Mouse (Mus musculus): ENCODE results near the gene Sgip1.

The Sgip1 gene

DNA sequence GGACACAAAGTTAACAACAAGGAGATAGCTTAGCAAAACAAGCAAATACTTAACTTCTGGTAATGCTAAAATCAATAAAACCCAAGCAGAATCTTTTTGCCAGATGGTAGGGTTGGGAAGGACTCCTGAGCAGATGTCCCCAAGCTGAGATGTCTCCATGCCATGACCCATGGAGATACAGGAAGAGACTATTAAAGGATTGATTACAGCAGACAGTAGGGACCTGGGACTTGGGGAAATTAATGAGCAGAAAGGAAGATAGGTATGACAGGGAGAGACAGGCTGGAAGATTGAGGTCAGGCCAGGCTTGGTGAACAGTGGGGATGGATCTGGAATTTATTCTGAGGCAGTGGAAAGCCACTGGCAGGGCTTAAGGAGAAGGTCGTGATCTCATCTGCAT, 33.5 kb downstream of the Sgip1 start:
- no peak for DNase-seq (ENCODE audit: extremely low read depth, low read depth, low spot score)

DNA sequence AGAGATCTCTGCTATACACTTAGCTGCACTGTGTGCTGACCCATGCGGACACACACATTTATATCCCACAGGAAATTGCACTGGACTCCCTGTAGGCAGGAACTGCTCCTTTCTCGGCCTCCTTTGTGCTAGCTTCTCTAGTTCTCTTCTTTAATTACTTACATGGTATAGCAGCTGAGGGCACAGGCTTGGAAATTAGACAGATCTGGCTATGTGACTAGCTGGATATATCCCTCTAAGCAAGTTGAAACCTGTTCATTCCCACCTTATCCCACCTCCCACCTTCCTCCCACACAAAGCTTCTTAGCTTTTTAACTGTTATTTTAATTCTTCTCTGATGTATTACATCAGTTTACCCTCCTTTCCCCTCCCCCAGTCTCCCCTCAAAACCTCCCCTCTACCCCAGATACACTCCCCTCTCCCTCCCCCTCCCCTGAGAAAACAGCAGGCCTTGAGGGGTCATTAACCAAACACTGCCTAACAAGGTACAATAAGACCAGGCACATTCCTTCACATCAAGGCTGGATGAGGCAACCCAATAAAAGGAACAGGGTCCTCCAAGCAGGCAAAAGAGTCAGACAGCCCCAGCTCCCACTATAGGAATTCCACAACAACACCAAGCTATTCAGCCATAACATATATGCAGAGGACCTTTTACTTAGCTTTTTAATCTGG, 34.6 kb downstream of the Sgip1 start:
- DNase-seq (ENCODE audit: extremely low read depth, low read depth, low spot score), result no peak

DNA sequence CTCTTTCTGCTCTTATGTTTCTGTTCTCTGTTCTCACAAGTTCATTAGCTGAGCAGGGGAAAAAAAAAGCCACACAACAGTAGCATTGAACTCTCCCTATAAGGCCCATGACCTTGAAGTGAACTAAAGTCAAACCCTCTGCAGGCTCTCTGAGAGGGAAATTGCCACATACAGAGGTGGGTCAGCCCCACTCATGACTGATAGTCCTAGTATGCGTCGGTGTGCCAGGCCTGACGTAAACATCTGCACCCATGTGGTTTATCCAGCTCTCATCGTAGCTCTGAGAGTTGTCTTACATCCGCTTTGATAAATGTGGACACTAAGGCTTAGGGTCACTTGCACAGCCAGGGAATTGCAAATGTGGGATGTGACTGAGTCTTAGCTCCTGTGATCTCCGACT, 38.8 kb downstream of the Sgip1 start:
- DNase-seq (ENCODE audit: extremely low read depth, low read depth, low spot score), result no peak

DNA sequence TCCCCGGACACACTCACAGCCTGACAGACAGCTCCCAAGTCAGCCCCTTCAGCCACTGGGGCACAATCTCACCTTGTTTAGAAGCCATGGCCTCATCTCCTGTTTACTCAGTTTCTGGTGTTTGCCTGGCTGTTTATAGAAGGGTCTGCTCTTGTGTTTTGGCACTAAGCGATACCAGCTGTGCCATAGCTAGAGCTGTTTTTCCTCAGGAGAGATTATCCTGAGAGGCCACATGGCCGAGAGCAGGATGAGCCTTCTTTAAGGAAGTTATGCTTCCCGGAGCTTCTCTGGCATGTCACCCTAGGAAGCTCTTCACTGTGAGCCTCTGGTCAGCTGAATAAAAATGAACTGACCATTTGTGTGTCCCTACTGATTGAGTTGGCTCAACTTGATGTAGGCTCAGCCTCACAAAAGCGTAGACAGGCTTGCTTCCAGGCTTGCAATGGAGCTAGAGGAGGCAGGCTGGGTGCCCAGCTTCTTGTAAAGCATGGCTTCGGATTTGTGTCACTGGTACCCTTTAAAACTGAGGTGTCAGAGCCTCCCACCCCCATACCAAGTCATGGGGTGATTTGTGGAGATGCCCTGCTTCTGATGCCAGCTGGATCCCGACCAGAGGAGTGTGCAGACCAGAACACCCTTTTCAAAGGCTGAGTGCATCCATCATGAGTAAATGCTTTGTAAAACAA, 42.1 kb downstream of the Sgip1 start:
- DNase-seq (ENCODE audit: extremely low read depth, low read depth, low spot score), result no peak

DNA sequence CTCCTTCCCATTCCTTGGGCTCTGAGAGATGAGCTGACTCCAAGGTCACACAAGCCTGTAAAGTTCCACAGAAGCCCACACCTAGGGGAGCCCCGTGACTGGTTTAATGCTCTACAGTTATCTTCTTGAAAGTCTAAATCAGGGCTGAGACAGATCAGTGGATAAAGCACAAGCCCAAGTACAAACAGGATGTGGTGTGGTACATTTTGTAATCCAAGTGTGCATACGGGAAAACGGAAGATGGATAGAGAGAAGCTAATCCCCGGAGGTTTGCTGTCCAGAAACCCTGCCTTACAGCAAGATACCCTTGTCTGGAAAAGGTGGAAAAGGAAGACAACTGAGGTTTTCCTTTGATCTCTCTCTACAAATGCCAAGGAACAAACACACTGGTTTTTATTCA, 44.1 kb downstream of the Sgip1 start:
- no peak for DNase-seq (ENCODE audit: extremely low read depth, low read depth, low spot score)

DNA sequence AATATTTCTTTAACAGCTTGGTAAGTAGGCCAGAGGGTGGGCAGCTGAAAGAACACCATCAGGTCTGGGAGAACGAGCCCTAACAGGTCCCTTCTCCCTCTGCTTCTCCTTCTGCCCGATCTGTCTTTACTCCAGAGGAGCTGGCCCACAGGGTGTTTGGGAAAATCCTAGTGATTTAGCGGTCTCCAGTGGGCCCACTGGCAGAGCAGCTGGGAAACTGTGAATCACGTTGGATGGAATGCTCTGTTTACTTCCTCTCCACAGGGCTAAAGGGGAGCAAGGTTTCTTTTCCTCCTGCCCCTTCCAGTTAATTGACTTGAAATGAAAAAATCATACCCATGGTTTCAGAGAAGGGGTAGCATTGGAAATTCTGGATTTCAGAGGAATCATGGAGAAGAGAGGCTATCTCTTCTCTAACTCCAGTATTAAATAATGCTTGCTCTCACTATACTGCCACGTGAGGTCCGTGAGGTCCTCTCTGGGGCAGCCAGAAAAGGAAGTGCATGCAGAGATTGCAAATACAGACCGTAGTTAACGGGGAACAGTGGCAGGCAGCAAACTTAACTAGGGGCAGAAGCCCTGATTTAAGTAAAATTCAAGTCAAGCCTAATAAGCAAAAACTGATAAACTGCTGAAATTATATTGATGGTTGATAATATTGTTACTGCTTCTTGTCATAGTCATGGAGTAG, 51.1 kb downstream of the Sgip1 start:
- no peak for DNase-seq (ENCODE audit: extremely low read depth, low read depth, low spot score)

DNA sequence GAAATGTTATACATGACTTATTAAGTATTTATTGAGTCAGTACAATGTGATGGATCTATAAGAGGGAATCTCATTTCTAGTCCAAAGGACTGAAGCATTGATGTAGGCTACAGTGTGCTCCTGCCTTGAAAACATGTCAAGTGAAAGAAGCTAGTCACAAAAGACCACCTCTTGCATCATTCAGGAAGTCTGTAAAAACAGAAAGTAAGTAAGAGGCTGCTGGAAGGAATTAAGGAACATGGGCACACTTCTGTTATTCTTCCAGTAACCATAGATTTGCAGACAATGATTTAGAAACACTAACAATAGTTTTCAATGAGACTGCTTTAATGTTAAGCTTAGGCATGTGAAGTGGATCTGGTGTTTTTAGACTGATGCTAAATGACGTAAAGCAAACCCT, 60.4 kb downstream of the Sgip1 start:
- DNase-seq (ENCODE audit: extremely low read depth, low read depth, low spot score), result no peak

DNA sequence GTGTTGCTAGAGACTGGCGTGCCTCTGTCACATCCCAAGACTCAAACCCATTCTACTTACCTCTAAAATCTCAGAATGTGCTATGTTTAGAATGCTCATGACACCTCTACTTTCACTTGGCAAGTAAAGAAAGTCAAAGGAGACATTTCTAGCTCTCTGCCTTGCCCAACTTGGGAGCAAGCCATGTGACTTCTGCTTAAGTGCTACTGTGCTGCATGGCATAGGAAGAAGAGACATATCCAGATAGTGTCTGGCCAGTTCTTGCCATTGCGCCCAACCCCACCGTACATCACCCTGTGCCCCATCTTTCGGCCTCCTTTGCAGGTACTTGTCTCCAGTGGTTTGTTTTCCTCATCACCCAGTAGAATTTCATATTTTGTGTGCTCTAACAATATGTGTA, 60.8 kb downstream of the Sgip1 start:
- no peak for DNase-seq (ENCODE audit: extremely low read depth, low read depth, low spot score)

DNA sequence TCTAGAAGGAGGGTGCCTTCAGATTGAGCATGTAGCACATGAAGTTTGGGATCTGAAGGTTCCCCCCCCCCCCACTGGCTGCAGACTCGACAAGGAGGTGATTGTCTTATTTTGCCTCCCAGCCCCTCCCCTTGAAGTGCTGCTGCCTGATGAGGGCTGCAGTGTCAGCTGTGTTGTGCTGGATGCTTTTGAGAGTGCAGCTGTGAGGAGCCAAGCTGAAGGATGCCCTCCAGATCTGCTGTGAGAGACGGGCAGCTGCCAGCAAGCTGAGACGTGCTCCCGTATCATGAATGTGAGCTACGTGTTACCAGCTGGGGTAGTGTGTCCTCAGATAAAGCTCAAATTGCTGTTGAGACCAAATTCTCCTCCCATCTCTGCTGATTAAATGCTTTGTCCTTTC, 63.5 kb downstream of the Sgip1 start:
- DNase-seq (ENCODE audit: extremely low read depth, low read depth, low spot score), result no peak

DNA sequence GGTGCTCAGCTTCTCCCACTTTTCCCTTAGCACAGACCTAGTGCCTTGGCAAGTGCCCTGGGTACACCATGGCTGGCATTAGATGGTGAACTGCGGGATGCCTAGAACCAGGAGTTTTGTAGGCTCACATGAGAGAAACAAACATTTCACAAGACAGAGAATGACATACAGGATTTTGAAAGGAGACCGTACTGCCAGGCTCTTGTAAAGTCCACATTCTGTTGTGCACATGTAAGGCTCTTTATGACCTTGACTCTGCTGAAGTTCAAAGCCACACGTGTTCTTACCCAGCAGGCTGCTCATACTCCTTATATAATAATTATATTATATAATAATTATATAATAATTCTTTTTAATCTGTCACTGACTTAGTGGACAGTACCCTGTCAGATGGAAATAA, 65.9 kb downstream of the Sgip1 start:
- no peak for DNase-seq (ENCODE audit: extremely low read depth, low read depth, low spot score)

DNA sequence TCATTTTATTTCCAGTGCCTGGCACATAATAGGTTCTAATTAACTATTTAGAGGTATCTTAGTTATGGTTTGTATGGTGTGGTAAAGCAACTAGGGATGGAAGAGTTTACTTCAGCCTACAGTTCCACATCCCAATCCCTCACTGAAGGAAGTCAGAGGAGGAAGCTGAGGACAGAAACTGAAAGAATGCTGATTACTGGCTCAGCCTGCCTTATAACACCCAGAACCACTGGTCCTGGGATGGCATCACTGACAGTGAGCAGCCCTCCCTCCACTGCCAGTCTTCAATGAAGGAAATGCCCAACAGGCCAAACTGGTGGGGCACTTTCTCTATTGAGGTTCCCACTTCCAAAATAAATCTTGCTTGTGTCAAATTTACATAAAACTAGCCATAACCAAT, 67.2 kb downstream of the Sgip1 start:
- no peak for DNase-seq (ENCODE audit: extremely low read depth, low read depth, low spot score)

DNA sequence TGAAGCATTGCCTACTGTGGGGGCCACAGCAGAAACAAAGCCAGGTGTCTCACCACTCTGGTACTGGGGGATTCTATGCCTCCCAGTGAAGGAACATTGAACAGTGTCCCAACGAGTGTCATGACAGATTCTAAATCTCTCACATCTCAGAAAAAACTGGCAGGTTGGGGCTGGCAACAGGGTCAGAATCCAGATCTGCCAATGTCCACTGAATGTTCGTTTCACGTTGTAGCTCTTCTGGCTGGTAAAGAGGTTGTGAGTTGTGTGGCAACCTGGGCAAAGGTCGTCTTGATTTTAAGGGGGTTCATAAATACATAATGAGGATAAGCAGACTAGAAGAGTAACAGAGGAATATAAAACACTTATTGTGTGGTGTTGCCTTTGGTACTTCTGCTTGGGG, 68.2 kb downstream of the Sgip1 start:
- DNase-seq (ENCODE audit: extremely low read depth, low read depth, low spot score), result no peak

DNA sequence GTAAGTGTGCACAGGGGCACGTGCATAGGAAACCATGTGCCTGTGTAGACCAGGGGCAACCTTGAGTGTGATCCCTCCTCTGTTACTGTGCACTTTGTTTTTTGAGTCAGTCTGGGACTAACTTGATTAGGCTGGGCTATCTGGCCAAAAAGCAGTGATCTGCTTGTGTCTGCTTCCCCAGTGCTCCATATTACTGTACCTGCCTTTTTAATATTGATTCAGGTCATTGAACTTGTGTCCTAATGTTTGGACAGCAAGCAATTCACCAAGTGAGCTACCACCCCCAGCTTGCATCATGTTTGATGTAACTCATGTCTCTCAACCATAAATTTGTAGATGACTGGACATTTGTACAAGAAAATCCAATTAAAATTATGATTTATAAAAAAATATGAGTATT, 69.2 kb downstream of the Sgip1 start:
- no peak for DNase-seq (ENCODE audit: extremely low read depth, low read depth, low spot score)

DNA sequence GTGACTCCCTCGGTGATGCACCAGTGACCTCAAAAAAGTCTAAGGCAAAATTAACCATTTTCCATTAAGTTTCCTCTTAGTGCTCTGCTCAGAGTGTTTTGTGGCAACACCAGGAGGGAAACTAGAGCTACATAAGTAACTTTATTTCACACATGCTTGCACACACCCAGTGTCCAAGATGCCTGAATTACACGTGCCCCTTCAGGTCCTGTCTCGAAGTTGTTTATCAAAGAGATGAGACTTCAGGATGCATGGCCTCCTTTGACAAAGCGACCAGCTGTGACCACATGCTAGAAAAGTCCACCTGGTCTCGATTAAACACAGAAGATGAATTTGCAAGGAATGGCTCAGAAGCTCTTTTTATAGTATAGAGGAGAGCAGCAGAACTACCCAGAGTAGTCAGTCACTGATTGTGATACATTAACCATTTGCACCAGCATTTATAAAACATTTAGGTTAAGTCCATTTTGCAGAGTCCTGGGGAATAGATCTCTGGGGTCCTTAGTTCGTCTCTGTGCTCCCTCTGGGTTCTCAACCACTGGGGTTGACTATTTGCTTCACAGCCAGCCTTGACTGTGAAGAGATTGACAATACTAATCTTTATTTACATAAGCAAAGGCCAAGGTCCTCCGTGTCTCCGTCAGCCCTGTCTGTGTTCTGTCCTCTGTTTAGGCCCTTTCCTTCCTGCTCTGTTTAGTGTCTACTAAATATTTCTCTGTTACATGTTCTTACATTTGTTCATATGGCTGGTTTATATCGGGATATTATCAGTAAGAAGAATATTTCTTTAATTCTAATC, 70.1 kb downstream of the Sgip1 start:
- no peak for DNase-seq (ENCODE audit: extremely low read depth, low read depth, low spot score)

DNA sequence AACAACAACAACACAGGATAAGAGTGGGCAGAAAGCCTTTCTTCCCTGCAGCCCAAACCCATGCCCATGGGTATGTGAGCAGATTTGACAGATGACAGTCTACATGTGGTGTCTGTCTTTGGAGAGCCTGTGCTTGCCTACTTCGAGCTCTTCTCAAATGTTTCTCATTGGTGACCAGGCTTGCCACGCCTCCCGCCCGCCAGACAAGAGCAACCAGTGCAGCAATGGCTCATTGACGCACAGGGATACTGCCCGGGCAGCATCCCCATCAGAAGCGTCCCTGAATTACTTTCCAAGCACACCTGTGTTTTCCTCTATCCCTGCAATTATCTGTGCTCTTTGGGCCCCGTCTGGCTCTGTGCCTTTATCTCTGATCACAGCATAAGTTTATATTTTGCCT, 72.2 kb downstream of the Sgip1 start:
- no peak for DNase-seq (ENCODE audit: extremely low read depth, low read depth, low spot score)

DNA sequence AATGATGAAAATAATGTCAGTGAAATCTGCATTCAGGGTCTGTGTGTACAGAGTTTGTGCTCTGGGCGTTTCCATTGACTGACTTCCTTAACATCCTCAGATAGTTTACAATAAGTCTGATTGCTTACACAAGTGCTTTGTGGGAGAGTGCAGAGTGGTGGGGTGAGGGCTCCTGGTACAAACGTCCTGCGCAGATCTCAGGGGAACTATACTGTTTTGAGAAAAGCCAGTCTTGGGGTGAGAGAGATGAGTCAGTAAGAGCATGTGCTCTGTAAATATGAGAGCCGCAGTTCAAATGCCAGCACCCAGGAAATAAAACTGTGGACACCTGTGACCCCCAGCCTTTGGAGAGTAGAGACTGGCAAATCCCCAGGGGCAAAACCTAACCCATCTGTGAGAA, 80.7 kb downstream of the Sgip1 start:
- no peak for DNase-seq (ENCODE audit: extremely low read depth, low read depth, low spot score)

DNA sequence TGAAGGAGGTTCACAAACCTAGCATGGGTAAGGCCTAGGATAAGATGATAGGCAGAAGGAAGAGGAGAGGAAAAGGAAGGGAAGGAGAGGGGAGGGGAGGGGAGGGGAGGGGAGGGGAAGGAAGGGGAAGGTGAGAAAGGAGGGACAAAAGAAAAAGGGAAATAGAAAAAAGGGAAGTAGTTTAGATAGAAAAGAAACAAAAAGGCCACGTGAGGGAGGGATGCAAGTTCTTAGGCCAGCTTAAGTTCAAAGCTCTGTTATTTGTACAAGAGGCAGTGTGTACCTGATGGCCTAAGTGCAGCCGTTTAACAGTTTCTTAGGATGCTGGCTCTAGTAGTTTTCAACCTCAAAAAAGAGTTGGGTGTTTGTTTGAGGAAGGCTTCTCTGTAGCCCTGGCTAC, 83.4 kb downstream of the Sgip1 start:
- no peak for DNase-seq (ENCODE audit: extremely low read depth, low read depth, low spot score)

DNA sequence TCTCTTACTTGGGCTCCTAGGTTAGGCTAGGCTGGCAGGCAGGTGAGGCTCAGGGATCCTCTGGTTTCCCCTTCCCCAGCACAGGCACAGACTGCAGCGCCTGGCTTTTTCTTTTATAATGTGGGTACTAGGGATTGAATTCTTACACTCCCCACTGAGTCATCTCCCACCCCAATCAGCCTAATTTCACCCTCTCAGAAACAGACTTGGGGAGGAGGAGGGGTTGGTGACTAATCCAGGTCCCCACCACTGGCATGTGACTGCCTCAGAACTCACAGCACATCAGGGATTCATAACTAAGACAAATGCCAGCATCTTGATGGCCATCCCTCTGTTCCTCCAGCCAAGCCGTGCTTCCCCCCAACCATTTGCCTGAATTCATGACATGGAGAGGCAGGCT, 85.1 kb downstream of the Sgip1 start:
- DNase-seq (ENCODE audit: extremely low read depth, low read depth, low spot score), result no peak

DNA sequence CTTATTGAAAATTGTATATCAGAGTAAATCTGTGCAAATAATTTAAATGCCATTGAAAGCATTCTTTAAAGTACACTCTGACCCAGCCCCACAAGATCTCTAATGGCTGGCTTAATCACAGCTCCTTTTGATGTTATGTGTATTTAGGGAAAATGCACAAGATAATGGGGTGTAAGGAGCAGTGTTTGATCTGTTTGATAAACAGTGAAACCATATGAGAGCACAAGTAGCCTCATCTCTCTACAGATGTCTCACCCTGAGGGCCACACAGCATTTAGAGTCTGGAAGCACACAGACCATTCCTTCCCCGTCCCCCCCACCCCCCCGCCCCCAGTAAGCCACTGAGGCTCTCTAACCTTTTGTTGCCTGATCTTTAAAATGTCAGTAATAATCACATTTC, 87.4 kb downstream of the Sgip1 start:
- no peak for DNase-seq (ENCODE audit: extremely low read depth, low read depth, low spot score)

DNA sequence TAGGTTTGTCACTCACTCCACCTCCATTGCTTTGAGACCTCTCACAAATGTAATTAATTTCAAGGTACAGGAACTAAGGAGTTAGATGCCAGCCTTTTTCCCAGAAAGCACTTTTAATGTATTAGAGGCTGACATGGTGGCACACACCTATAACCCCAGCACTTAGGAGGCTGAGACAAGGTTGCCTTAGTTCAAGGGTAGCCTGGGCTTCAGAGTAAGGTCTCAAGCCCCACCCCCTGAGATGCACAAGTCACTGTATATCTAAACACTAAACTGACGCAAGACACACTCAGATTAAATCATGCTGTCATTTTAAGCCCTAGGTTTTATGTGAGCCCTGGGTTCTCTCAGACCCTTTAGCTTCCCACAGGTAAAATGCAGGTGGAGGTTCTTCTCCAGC, 92.1 kb downstream of the Sgip1 start:
- DNase-seq (ENCODE audit: extremely low read depth, low read depth, low spot score), result no peak

DNA sequence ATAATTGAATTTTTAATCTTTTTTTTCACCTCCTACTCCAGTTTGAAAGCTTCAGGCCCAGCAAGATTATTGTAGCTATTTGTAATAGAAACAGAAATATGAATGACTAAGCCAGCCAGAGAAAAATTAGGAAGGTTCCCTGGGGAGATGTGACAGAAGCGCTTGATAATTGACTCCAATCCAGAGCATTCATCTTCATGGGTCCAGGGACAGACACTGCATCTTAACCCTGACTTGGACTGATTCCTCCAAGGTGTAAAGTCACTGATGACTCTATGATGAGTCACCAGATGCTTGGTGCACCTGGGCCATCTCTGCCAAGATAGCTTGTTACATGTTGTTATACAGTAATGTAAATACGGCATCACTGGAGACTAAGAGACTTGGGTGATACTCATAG, 92.6 kb downstream of the Sgip1 start:
- no peak for DNase-seq (ENCODE audit: extremely low read depth, low read depth, low spot score)

DNA sequence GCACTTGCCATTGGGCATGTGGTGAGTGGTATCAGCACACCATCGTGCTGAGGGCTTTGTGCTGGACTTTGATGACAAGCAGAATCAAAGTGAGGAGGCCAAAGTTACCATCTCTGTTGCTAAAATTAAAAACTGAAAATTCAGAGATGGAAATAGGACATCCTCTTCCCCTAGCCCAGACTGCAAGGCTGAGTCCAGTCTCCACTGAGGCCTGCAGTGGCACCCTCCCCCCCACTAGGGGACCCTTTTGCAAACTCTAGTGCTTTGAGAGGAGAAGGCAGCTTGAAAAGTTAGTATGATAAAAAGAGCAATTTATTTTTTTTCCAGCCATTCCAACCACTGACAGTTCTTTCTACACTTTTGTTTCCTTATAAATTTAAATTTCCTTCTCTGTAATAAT, 93.6 kb downstream of the Sgip1 start:
- DNase-seq (ENCODE audit: extremely low read depth, low read depth, low spot score), result no peak
